Mouse (Mus musculus) left cerebral cortex, adult 8-10 months (tissue): ENCODE measurements around the gene Kif26a. TPM values are rescaled to one million over a fixed set of nuclear protein-coding genes. Genes with fewer than 3 reads are reported as not detected.
A peak's percentile ranks its signal among the peaks of the same experiment; 100 is the strongest.

Experiments
- DNase-seq, 2 experiments: peaks; one replicate each; pipeline ENCODE4 v3.0.0; 2022; ENCODE audit warnings: low spot score in 2 of 2
- total RNA-seq, 4 experiments: library from RNA; stranded (reverse); gene quantifications; 2 replicates each; pipeline ENCODE4 v1.2.4; 2022

The Kif26a gene
- total RNA-seq, 4 experiments from 2014 or later: 4.8 to 5.7 (median 5.1) TPM

DNA sequence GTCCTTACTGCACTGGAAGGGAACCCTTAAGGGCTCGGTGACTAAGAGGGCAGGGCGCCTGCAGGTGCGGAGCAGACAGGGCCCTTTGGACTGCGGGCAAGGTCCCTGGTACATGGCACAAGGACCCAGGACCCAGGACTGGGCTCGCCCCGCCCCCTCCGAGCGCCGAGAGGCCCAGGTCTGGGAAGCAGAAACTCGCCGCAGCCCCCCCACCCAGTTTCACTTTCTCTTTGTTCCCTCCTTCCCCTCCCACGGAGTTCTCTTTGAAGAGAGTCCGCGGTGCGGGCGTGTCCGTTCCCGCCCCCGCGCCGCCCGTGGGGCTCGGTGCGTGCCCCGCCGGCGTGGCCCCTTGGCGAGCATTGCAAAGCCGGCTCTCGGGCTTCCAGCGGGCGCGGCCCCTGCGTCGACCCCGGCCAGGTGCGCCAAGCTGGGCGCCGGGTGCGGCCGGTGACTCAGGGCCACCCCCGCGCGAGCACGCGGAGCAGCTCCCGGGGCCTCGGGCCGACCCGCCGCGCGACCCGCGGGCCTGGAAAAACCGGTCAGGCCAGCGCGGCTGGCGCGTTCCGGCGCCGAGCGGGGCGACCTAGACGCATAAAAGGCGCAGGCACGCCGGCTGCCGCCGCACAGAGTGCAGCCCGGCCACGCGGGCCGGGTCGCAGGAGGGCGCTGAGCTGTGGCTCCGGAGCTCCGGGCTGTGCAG is 15.7 kb upstream of the Kif26a start:
- DNase-seq: no peak

DNA sequence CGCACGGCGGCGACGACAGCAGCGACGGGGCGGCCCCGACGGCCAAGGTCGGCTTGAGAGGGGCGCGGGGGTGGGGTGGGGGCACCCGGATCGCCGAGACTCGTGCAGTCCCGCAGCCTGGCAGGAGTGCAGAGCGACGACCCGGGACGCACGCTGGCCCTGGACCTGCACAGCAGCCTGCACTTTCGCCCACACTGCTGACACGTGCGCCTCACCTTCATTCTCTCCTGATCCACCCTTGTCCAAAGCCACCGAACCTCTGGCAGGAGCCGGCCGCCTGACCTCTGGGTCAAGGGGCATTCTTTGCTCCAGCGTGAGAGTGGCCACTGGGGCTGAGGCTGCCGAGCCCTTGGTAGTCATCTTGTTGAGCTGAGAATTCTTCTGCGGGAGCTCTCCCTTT is 15.1 kb upstream of the Kif26a start:
- no peak for DNase-seq

DNA sequence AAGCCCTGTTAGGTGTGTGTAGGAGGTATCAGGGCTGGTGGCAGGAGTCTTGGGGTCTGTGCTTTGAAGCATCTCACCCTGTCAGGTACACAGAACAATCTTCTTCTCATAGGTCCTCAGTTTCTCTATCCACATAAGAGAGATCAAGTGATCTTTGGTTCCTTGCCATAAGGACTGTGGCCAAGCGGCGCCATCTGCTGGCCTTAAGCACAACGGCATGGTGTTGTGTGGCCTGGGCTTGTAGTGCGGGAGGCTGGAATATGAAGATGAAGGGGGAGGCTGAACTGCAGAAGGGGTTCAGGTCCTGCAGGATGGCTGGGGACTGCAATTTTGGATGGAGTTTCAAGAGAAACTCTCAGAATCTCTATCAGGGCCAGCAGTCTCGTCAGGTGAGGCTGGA is 5.8 kb upstream of the Kif26a start:
- peak in 1 of 2 experiments; percentile 44 for DNase-seq

DNA sequence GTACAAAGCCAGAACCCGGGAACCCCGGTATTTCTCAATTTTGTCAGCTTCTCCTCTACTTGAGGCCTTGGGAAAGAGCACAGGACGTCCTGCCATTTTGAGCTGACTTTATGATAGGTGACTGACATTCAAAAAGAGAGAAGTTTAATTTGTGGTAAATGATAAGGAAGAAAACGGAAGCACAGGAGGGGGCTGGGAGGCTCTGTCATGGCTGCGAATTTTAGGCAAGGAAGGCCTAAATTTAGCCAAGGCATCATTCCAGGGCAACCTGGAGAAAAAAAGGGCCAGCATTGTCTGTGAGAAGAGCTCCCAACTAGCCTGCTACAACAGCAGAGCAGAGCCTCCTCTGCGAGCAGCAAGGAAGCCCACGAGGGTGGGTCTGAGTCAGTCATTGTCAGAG is 5.3 kb upstream of the Kif26a start:
- no peak for DNase-seq

DNA sequence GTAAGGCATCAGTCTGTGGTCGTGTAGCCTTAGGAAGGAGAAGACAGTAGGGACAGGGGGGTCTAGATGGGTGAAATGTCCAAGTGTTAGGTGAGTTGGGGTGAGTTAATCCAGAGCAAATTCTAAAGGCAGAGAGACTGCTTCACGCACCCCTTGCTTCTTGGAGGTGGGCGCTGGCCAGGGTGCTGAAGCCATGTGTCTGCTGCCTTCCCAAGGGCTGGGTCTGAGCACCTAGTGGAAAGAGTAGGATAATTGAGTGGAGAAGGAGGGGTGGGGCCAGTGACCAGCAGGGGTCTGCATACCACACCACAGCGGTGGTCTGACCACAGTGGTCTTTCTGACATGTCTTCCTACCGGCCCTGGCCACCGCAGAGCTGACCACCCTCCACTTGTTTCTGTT is 4.7 kb upstream of the Kif26a start:
- no peak for DNase-seq

DNA sequence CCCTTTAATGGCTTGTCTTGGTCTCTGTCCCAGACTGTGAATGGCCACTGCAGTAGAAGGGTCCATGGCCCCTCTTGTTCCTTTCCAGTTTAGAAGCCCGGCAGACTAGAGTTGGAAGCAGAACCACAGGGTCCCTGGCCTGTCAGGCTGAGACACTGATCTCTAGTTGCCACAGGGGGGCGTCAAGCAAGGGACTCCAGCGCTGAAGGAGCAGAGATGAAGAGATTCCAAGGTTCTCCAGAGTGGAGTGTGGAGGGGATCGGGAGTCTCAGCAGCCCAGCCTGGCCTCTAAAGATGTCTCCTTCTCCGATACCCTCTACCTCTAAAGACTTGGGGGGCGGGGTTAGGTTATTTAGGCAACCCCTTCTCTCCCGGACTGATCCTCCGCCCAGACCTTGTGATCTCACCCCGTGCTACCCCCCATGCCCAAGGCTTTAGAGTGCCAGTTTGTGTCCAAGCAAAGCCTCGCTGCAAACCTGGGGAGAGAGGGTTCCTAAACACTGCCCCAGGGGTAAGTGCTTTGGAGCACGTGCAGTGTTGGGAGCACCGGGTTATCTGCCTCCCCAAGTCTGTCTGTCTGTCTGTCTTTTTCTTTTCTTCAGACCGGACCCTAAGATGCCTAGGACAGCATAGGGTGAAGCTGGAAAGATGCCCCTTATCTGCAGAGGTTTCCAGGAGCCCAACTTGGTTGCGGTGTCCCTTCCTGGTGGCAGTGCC is 2.7 kb upstream of the Kif26a start:
- no peak for DNase-seq

DNA sequence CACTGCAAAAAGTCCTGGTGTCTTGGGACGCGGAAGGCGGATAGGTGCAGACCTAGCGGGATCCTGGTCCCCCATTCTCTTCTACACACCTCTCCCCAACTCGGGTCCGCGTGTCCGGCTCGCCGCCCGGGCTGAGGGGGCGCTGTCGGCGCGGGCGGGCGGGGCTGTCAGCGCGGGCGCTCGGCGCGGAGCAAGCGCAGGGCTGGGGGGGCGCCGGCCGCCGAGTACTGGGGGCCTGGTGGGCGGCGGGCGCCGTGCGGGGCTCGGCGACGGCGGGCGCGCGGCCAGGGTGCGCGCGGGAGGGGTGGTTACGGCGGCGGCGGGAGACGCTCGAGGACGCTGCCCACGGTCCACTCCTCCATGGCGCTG is 2.2 kb upstream of the Kif26a start:
- no peak for DNase-seq

DNA sequence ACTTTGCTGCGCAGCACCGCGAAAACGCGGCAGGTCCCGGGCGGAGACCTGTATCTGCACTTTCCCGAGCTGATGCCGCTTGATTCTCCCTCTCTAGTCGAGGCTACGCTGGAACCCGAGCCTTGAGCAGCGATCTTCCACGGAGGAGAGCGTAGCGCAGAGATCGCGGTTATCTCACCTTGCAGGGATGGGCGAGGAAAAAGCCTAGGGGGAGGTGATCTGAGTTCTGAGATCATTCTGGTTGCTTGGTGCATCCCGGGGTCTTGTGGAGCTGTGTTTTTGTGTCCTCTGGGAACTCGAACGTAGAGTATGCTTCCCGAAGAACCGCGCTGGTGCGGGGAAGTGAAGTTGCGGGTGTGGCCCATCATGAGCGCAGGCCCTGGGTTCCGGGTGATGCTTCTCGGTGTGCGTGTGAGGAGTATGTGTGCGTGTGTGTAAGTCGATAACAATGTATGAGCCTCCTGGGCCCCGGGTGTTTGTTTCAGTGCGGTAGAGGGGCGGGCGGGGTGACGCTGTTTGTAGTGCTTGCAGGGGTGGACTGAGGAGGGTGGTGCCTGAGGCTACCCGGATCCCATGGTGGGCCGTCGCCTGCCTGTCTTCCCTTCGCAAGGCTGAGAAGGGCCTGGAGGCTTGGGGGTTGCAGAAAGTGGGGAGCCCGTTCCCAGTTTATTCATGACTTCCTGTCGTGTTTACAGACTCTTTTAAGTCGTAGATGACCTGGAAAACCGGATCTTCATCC is 1.5 kb upstream of the Kif26a start:
- DNase-seq: peak in 1 of 2 experiments; percentile 32

DNA sequence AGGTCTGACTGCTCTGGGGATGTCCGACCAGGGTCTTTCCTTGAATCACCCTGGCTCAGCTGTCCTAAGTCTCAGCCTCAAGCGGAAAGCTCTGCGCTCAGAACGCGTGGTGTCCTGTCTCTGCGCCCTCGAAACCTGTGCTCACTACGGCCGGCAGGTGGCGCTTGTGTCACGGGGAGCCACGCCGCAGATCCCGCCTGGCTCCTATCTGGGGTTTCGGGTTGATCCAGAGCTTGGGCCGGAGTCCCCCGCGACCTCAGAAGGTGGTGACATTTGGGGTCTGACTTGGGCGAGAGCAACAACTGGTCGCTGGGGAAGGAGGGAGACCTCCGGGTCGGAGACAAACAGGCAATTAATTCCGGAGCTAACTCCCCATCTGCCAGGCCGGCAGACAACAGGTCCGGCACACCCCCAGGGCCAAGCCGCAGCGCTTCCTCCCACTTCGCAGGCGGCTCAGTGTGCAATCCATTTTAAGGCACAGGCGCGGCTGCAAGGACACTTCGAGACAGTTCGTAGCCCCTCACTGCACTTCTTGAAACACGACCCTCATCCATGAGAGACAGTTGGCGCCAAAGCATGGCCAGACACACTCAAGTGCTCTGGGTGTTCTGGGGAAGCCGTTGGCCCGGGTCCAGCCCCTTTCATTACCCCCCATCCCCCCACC is 665 bp upstream of the Kif26a start:
- DNase-seq: peak; percentile 50 to 79

DNA sequence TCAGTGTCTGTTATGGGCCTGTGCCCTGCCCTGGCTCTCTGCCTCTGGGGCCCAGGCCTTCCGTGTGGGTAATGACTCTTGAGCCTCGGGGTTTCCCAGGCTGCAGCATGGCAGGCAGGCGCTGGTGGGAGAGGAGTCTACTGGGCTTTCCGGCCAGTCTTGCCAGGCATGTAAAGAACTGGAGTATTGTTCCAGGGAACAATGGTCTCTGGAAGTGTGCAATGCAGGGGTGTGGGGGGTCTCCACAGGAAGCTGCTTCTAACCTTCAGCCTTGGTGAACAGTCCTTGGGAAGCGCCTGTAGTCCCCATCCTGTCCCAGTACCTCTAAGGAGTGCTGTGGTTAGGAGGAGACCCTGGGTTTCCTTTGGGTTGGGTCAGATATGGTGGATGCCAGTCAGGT is 1.4 kb downstream of the Kif26a start:
- DNase-seq: no peak

DNA sequence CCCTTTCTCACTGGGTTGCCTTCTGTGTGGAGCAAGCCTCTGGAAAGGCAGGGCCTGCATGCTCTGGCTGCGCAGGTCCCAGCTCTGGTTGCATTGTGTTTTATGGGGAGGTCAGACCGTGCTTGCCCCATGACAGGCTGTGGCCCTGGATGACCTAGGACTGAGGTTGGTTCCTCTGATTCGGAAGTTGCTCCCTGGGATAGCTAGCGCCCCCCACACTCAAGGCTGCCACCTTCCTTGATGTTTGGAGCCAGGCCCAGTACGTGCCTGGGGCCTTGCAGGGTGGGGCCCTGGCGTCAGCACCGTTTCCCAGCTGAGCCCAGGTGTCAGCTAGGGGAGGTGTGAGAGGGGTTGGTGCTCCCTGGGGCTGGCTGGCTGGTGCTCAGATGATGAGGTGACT is 4.0 kb downstream of the Kif26a start:
- DNase-seq: no peak

DNA sequence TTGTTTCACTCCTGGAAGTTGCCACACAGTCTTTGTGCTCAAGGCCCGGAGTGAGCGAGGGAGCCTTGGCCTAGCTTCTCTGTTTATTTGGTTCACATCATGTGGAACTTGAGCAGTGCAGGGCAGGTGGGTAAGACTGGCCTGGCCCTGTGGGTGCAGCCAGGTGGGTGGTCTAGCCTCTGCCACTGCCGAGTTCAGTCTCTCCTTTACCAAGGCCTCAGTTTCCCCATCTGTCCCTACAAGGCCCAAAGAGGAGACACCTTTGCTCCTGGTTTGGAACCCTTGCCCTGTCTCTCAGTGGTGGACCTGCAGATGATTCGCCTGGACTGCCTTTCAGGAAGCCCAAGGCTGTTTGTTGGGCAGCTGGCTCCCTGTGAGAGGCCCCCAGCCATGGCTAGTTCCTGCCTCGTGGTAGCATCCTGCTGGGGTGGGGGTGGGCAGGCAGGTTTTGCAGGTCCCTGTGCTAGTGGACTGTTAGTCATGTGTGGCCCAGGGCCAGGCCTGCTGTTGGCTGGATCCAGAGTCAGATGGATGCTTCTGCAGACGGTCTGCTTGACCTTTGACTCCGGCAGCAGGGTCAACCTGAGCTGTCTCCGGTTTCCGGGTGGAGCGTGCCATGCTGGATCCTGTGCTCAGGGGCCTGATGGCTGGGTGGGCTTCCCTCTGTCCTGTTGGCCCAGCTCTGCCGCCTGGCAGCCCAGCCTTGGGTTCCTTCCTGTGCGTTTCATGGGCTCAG is 5.4 kb downstream of the Kif26a start:
- no peak for DNase-seq

DNA sequence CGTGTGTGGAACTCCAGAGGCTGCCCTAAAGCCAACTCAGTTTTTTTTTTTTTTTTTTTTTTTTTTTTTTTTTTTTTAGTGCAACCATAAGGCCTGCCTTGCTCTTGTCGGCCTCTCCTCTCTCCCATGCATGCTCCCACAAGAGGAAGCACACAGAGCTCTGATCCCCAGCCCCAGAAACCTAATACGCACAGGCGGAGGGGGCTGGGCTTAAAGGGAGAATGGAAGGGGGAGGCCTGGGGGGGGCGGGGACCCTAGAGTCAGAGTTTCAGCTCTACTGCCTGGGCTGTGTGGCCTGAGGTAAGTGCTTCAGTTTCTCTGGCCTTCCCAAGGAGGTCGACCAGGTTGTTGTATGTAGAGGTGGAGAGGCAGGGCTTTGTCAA is 6.0 kb downstream of the Kif26a start:
- DNase-seq: no peak

DNA sequence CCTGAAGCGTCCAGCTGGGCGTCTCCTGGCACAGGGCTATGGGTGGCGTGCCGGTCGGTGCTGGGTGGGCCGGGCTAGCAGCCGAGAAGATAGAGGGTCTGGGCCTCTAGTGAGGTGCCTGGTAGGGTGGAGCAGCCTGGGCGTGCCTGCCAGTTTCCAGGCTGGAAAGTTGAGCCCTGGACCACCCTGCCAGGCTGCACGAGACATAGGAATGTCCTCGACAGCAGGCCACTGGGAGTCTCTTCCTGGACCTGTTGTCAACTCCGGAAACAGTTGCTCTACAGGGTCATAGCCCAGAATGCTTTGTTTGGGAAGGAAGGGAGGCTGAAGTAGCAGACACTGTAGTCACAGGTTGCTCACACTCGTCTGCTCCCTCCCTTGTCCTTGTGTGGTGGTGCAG is 7.6 kb downstream of the Kif26a start:
- no peak for DNase-seq

DNA sequence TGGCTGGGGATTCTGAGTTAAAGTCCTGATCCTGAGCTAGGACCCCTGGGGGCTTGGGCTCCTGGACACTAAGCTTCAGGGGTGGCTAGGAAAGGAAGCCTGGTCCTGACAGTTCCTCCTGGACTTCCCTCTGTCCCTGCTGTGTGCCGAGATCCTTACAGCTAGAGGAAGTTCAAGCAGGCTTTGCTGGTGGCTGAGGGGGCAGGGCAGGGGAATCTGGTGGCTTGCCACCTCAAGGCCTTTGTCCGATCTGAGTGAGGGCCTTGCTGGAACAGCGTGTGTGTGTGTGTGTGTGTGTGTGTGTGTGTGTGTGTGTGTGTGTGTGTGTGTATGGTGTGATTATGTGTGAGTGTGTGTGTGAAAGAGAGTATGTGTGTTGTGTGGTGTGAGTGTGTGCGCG is 8.5 kb downstream of the Kif26a start:
- no peak for DNase-seq

DNA sequence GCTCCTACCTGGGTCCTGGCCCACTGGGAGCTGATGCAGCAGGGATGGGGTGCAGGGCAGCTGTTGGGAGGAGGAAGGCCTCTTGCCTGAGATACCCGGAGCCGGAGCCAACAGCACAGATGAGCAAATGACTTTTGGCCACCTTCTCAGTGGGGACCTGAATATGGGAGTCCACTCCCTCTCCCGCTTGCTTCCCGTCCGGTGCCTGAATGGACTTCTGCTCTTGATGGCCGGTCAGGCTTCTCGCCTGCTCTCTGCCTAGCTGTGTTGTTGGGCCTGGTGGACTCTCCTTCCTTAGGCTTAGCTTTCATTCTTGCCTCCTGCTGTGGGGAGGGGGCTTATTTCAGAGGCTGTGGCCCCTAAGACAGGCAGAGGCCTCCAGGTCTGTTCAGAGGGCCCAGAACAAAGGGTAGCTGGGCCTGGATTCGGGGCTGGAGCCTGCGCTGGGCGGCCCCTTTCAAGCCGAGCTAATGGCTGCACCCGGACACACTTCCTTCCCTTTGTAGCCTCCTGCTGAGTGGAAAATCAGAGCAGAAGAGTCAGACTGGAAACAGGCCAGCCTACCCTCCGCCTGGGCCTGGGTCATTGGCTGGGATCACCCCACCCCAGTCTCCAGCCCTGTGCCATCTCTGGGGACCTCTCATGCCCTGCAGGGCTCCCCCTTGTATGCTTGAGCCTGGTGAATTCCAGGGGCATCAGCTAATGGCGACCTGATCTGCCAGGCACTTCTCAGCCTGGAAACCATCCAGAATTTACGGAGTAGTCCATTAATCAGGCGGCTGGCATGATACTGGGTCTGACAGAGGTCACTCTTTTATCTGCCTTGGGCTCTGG is 9.4 kb downstream of the Kif26a start:
- no peak for DNase-seq

DNA sequence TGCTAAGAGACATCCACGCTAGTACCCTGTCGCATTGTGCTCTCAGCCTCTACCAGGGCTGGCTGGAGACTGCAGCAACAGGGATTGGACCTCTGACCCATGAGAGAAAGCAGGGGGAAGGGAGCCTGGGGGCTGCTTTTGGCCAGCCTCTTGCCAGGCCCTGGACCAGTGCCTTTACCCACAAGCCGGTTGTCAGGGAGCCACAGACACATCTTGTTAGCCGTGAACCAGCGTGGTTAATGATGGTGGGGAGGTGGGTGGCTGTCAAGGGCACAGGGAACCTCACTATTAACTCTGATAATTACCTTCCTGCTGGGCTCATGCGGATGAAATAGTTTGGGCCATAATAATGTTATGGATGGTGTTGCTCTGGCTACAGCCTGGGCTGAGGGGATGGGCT is 10.8 kb downstream of the Kif26a start:
- DNase-seq: no peak

DNA sequence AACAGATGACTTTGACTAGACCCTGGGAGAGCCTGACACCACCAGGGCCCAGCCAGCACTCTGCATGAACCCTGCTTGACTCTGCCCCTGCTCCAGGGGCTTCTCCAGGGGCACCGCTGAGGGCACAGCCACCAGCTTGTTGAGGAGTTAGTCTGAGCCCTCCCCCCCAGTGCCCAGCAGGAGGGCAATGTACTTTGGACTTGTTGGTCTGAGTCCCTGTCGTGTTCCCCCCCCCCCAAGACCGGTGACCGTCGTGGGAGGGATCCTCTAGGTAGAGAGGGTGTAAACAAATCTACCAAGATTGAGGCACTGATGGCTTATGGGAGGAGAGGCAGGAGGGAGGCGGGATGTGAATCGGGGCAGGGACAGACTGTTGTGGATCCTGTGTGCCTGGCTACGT is 12.2 kb downstream of the Kif26a start:
- no peak for DNase-seq

DNA sequence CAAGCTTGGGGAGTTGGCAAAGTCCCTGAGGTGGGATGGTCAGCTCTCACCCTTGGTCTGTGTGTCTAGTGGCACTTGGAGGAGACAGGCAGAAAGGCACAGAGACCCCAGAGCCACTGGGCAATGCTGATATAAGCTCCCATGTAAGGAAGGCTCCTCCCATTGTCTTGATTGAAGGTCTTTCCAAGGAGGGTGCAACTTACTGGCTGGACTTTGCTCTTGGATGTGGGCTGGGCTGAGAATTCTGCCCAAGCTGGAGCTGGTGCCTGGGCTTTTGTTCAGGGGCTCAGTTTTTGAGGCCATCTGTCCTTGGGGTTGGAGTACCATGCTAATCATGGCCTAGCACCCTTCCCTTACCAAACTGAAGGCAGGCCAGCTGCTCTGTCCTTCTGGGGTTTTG is 12.8 kb downstream of the Kif26a start:
- DNase-seq: no peak

DNA sequence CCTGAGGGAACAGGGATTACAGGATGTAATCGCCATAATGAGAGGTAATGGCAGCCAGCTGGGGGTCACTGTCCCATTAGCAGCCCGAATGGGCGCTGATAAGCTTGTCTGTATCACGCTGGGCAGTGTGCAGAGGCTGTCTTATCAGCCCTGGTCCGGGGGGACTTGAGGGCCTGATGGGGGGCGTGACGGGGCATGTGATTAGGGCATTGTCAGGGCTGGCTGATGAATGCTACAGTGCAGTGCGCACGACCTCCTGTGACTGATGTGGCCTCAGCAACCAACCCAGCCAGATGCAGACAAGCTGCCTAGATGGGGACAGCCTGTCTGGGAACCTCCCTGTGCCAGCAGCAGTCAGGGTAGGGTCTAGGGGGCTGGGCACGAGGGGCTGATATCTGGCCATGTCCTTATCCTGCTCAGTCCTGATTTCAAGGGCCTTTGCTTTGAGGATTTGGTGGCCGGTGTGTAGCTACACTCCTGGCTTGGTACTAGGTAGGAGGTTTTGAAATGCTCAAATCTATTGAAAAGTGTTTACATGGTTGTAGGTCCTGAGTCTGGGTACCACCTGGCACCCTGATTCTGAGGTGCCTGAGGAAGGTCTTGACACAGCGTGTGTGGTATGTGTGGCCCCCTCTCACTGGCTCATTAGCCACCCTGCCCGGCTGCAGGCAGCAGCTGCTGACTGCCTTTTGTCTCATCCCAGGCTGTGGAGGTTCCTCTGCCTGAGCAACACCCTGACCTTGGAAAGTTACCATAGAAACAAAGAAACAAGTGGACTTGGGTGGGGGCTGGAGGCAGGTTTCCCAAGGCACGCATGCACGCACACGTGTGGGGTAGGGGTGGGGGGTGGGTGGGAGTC is 18.2 kb downstream of the Kif26a start:
- no peak for DNase-seq
